Mouse (Mus musculus): ENCODE measurements around the gene Myom1.

GRCm38 (mm10) chr17:71001067-71001466 lies 1.4 kb upstream of the Myom1 start:
- TF ChIP-seq CTCF (conservative IDR thresholded peaks at IDR 0.05; ENCODE audit: low read length) (no peak), POU5F1 (IDR thresholded peaks at IDR 0.05; ENCODE audit: borderline replicate concordance, low read length) (no peak)
